In genomic region chr12:20844873-20845272, GRCm38 (mm10) we compare ENCODE assay signal across 7 mouse cellular contexts.
DNase-seq lines count a peak whose midpoint lies in the region; ATAC-seq and TF ChIP-seq lines count a peak whose summit lies in the region.
"Not testable (repeated sequence)": the region's sequence is repeated elsewhere in the genome, so short reads cannot be mapped to it uniquely, and the experiment has no call there.

No protein-coding gene starts in this region.

- peak; percentile 65 for TF ChIP-seq CTCF in heart, adult 2 months (IDR thresholded peaks at IDR 0.05)
- TF ChIP-seq CTCF in hindbrain, postnatal 0 days (IDR thresholded peaks at IDR 0.05; ENCODE audit: low read depth) = peak; percentile 42

- H3K9me3 ChIP-seq in hindbrain, postnatal 0 days (ENCODE audit: low read length) = not testable (repeated sequence)

- not testable (repeated sequence) for H3K79me2 ChIP-seq in heart, adult 2 months (replicated peaks; ENCODE audit: control insufficient read depth, insufficient read depth, low read length)

- peak; percentile 84 for DNase-seq in ZHBTc4 (ENCODE audit: low read depth, low spot score)
- DNase-seq in embryo, embryonic 9.5 days (ENCODE audit: extremely low spot score) = peak; percentile 12
- DNase-seq in heart, adult 2 months = peak; percentile 4 to 28
- peak; percentile 29 for DNase-seq in hindbrain, postnatal 0 days (ENCODE audit: low spot score)
- peak; percentile 1 for DNase-seq in layer of hippocampus, adult 9-10 months (ENCODE audit: low spot score)
- DNase-seq in lung, postnatal 10 days = peak; percentile 21
- DNase-seq in retina, postnatal 1 day = peak; percentile 56

- intact Hi-C loops in heart, adult 2 months (cut with DNase I) = not testable (repeated sequence)

- H3K4me3 ChIP-seq in heart, adult 2 months; hindbrain, postnatal 0 days (ENCODE audit: low read length): not testable (repeated sequence)

- TF ChIP-seq POLR2A in heart, adult 2 months (IDR thresholded peaks at IDR 0.05; ENCODE audit: insufficient read depth, low read depth, low read length) = not testable (repeated sequence)

- not testable (repeated sequence) for H3K9ac ChIP-seq in heart, adult 2 months (ENCODE audit: low read depth, low read length); hindbrain, postnatal 0 days (replicated peaks; ENCODE audit: low read length)

- not testable (repeated sequence) for H3K27ac ChIP-seq in heart, adult 2 months; hindbrain, postnatal 0 days

- not testable (repeated sequence) for H3K4me2 ChIP-seq in hindbrain, postnatal 0 days (ENCODE audit: low read depth, low read length)

- not testable (repeated sequence) for H3K36me3 ChIP-seq in heart, adult 2 months (ENCODE audit: control insufficient read depth, insufficient read depth, low read length); hindbrain, postnatal 0 days (ENCODE audit: insufficient read depth, low read length)

- 52% methylated on average over 7 of the region's 7 CpGs for WGBS in heart, adult 2 months
- 57% methylated on average over 7 of the region's 7 CpGs for WGBS in hindbrain, postnatal 0 days

- not testable (repeated sequence) for ATAC-seq in hindbrain, postnatal 0 days

- TF ChIP-seq EP300 in heart, adult 2 months (IDR thresholded peaks at IDR 0.05; ENCODE audit: insufficient read depth, low read depth, low read length) = not testable (repeated sequence)

- H3K27me3 ChIP-seq in heart, adult 2 months (ENCODE audit: control insufficient read depth, insufficient read depth, low read length); hindbrain, postnatal 0 days (ENCODE audit: insufficient read depth, low read length): not testable (repeated sequence)

- not testable (repeated sequence) for H3K4me1 ChIP-seq in heart, adult 2 months (ENCODE audit: control insufficient read depth, insufficient read depth, low read length); hindbrain, postnatal 0 days (ENCODE audit: insufficient read depth, low read length)

Comparison
In these comparisons a context has a peak if more than half of its experiments do, and no peak if none do; other contexts are left out.
1. DNase-seq: peak in every context shown above with its lines; median percentile 84 in ZHBTc4; 56 in retina, postnatal 1 day; 29 in hindbrain, postnatal 0 days; 21 in lung, postnatal 10 days; 16 in heart, adult 2 months; 12 in embryo, embryonic 9.5 days; 1 in layer of hippocampus, adult 9-10 months.